Mouse (Mus musculus) 3134 (cell line): ENCODE results near the gene Snx7.

Experiments
- DNase-seq: peaks from one replicate; pipeline ENCODE4 v3.0.0-alpha.2; 2011; ENCODE audit warnings: low spot score; ENCODE audit not compliant: insufficient read length; ENCODE audit errors: extremely low read depth

The Snx7 gene

GRCm38 (mm10) chr3:117823218-117823617 lies 45.5 kb downstream of the Snx7 start:
- no peak for DNase-seq

DNA sequence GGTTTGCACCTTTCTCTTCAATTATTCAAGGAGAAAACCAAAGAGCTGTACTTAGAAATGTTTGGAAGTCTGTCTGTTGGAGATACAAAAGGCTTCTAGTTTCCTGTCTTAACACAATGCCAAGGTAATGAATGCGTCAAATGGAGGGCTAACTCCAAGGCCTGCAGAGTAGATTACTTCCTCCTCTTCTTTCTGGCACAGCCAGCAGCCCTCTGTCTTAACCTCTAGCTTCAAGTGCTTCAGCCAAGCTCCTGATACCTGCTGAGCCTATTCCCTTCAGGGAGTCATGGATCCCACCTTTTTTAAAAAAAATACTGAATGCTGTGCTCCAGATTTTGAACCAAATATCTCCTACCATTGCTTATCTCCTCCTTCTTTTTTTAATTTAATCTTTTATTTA lies 51.1 kb downstream of the Snx7 start:
- no peak for DNase-seq

- DNase-seq, result no peak
These were observed 54.5 kb downstream of the Snx7 start for GRCm38 (mm10) chr3:117814218-117814617.

- no peak for DNase-seq
These were observed 56.6 kb downstream of the Snx7 start for GRCm38 (mm10) chr3:117812135-117812534.

DNA sequence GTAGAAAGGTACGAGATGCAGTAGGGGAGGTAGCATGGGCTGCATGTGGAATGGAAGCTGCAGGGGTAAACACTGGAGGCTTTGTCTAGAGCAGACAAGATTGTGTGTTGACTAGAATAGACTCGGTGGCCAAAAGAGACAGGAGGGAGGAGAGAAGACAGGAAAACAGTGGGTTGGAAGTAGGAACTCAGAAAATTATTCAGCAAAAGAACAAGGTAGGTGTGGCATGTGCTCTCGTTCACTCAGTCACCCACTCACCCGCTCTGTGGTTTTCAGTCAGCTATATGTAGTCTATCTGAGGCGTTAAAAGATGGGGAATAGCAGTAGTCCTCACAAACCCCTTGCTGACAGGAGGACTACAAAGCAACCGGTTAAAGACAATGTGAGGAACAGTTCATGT lies 63.0 kb downstream of the Snx7 start:
- DNase-seq, result no peak

GRCm38 (mm10) chr3:117794501-117794900 lies 74.2 kb downstream of the Snx7 start:
- no peak for DNase-seq

GRCm38 (mm10) chr3:117791951-117792350 lies 76.8 kb downstream of the Snx7 start:
- no peak for DNase-seq

DNA sequence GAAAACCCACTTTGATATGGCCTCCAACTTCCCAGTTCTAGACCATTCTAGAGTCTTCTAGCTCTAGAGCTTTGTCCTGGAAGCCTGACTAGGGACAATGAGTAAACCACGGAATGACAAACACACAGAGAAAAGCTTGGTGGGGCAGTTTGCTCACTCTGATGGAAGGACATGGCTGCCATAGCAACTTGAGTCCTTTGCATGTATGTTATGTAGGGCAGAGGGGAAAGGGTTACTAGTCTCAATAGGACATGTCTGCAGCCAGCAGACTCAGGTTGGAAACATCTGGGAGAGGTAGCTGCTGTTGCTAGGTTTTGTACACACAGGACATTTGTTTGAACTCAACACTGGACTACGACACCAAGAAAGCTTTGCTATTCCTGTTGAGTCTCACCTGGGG lies 77.5 kb downstream of the Snx7 start:
- no peak for DNase-seq

GRCm38 (mm10) chr3:117788800-117789693 lies 79.7 kb downstream of the Snx7 start:
- DNase-seq, result no peak

DNA sequence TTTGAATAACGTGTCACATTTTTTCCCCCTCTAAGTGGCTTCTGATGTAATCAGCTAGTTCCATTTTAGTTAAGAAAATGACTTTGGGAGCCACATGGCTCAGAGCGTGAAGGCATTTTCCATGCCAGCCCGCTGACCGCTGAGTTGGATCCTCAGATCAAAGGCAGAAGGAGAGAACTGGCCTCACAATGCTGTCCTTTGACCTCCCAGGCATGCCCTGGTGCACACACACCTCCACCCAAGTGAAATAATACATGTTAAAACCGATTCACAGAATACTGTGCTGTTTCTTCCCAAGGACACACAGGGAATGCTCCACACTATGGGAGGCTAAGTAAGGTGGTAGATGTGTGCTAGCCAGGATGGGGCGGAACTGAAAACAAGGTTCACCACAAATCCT lies 81.5 kb downstream of the Snx7 start:
- DNase-seq, result no peak

- no peak for DNase-seq
These were observed 116.5 kb downstream of the Snx7 start for GRCm38 (mm10) chr3:117752151-117752757.

GRCm38 (mm10) chr3:117751665-117752064 lies 117.1 kb downstream of the Snx7 start:
- DNase-seq, result no peak

- no peak for DNase-seq
These were observed 119.5 kb downstream of the Snx7 start for GRCm38 (mm10) chr3:117749256-117749655.

- no peak for DNase-seq
These were observed 129.0 kb downstream of the Snx7 start for GRCm38 (mm10) chr3:117739760-117740159.

DNA sequence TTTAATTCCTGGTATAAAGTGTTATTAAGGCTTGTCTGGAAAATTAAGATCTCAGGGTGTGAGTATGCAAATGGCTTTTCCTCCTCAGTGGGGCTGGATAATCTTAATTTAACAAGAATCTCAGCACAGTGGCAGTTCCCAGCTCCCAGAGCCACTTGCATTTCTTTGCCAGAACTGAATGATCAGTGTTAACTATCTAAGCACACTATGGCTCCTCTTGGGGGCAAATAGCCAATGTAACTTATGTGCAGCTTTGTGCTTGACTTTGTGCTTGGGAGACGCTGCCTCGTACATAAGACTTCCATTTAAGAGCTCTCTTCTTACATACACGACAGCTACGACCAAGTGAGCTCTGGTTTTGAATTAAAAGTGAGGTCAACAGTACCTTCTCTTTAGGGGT lies 136.1 kb downstream of the Snx7 start:
- no peak for DNase-seq
